ENCODE assay signal across 32 mouse cellular contexts in the genomic region with DNA sequence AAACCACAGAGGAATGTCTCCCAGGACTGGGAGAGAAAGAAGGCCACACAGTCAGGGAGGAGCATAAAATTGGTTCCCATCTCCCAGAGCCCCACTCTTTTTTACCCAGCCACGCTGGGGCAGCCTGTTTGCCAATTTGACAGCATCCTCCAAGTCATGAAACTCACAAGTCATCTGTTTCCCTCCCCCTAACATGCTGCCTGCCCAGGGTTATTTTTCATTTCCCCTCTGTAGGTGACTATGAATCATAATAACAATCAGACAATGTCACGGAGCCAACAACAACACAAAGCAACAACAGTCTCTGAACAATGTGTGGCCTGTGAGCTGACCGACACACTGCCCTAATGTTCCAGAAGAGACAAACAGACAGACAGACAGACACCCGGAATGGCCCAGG. TPM values are rescaled to one million over a fixed set of nuclear protein-coding genes. Genes with fewer than 3 reads are reported as not detected.
DNase-seq lines count a peak whose midpoint lies in the region; ATAC-seq and TF ChIP-seq lines count a peak whose summit lies in the region.
"Had no signal": no experiment of that assay in that cellular context is flagged by ENCODE, and none has a peak within 500 bp of the region (broad histone marks: within the 10 kb centered on the region; RNA-seq: fewer than 3 reads in every experiment).

No protein-coding gene starts in this region.

- 54% methylated on average over 4 of the region's 4 CpGs for WGBS in kidney, postnatal 0 days
- WGBS in olfactory bulb, adult 2 months: 62% methylated on average over 4 of the region's 4 CpGs

- no peaks in the 10 kb centered on the region for H3K4me1 ChIP-seq in kidney, postnatal 0 days (replicated peaks; ENCODE audit: insufficient read depth, low read length)
- H3K4me1 ChIP-seq in olfactory bulb, adult 2 months (ENCODE audit: control insufficient read depth, insufficient read depth, low read length): peaks cover 10% of the 10 kb centered on the region
- H3K4me1 ChIP-seq: embryonic facial prominence, embryonic 12.5 days; forebrain, embryonic 10.5 days; forebrain, embryonic 15.5 days; hindbrain, embryonic 10.5 days; limb, embryonic 13.5 days; lung, embryonic 15.5 days; midbrain, embryonic 10.5 days; neural tube, embryonic 12.5 days had no signal

- no peak overlapping the region for H3K9ac ChIP-seq in kidney, postnatal 0 days (ENCODE audit: low read depth, low read length)
- H3K9ac ChIP-seq: embryonic facial prominence, embryonic 12.5 days; forebrain, embryonic 15.5 days; heart, embryonic 13.5 days; limb, embryonic 13.5 days; lung, embryonic 15.5 days; neural tube, embryonic 12.5 days had no signal

- TF ChIP-seq CTCF in kidney, postnatal 0 days (IDR thresholded peaks at IDR 0.05; ENCODE audit: low read depth): no peak
- TF ChIP-seq CTCF in olfactory bulb, adult 2 months (IDR thresholded peaks at IDR 0.05; ENCODE audit: insufficient read depth, low read depth, low read length): no peak

- H3K27ac ChIP-seq in kidney, postnatal 0 days: no peak overlapping the region
- H3K27ac ChIP-seq in olfactory bulb, adult 2 months (ENCODE audit: insufficient read depth, low read depth, low read length): peak overlapping the region; percentile 26; the same call in 1 of the 2 replicates
- H3K27ac ChIP-seq: embryonic facial prominence, embryonic 12.5 days; forebrain, embryonic 10.5 days; forebrain, embryonic 15.5 days; gastrocnemius, adult 2 months; heart, embryonic 13.5 days; hindbrain, embryonic 10.5 days; limb, embryonic 13.5 days; lung, embryonic 15.5 days; midbrain, embryonic 10.5 days; neural tube, embryonic 12.5 days; stomach, postnatal 0 days had no signal

- no peaks in the 10 kb centered on the region for H3K27me3 ChIP-seq in kidney, postnatal 0 days (ENCODE audit: insufficient read depth, low read length)
- H3K27me3 ChIP-seq: embryonic facial prominence, embryonic 12.5 days; forebrain, embryonic 15.5 days; heart, embryonic 13.5 days; limb, embryonic 13.5 days; lung, embryonic 15.5 days; neural tube, embryonic 12.5 days had no signal

- 0 out of 2 replicates have a peak, but pooled peaks cover 5% of the 10 kb centered on the region for H3K36me3 ChIP-seq in kidney, postnatal 0 days (ENCODE audit: insufficient read depth, low read length)

- no peak overlapping the region for H3K4me3 ChIP-seq in kidney, postnatal 0 days (replicated peaks; ENCODE audit: low read depth, low read length)
- H3K4me3 ChIP-seq in olfactory bulb, adult 2 months (ENCODE audit: insufficient read depth, low read depth, low read length): no peak overlapping the region
- H3K4me3 ChIP-seq: embryonic facial prominence, embryonic 12.5 days; forebrain, embryonic 10.5 days; forebrain, embryonic 15.5 days; gastrocnemius, adult 2 months; heart, embryonic 13.5 days; hindbrain, embryonic 10.5 days; limb, embryonic 13.5 days; lung, embryonic 15.5 days; midbrain, embryonic 10.5 days; neural tube, embryonic 12.5 days had no signal

- no peaks in the 10 kb centered on the region for H3K9me3 ChIP-seq in kidney, postnatal 0 days (replicated peaks; ENCODE audit: low read length)
- H3K9me3 ChIP-seq: embryonic facial prominence, embryonic 12.5 days; forebrain, embryonic 15.5 days; G1E; heart, embryonic 13.5 days; limb, embryonic 13.5 days; lung, embryonic 15.5 days; neural tube, embryonic 12.5 days had no signal

- TF ChIP-seq POLR2A in olfactory bulb, adult 2 months (IDR thresholded peaks at IDR 0.05; ENCODE audit: insufficient read depth, low read depth, low read length): no peak

- no peak; the same call in 1 of the 2 replicates for ATAC-seq in kidney, postnatal 0 days (replicated peaks; ENCODE audit: low FRiP score, low read depth)
- ATAC-seq: forebrain, embryonic 15.5 days; hindbrain, embryonic 16.5 days; midbrain, embryonic 16.5 days had no signal

- DNase-seq in adrenal gland, postnatal 14 days: peak; percentile 17
- no peak for DNase-seq in adrenal gland, postnatal 4 days (ENCODE audit: low spot score in 2 of 2)
- peak; percentile 50 for DNase-seq in kidney, postnatal 0 days (ENCODE audit: low spot score)
- no peak for DNase-seq in kidney, adult 18-20 months
- DNase-seq in NIH3T3 (ENCODE audit: low read depth): peak; percentile 54
- no peak for DNase-seq in gastrocnemius, adult 8-10 months (ENCODE audit: low spot score in 2 of 2)
- DNase-seq: adrenal gland, postnatal 36 days; cerebellum, adult 8-10 months; cerebellum, postnatal 36 days; embryo, embryonic 11 days; gastrocnemius, adult 2 months; heart, postnatal 10 days; kidney, adult 2 months; layer of hippocampus, adult 9-11 months; right cerebral cortex, postnatal 4 days; thymus, postnatal 4 days had no signal

- H3K4me2 ChIP-seq in kidney, postnatal 0 days (ENCODE audit: low read length): no peak overlapping the region
- H3K4me2 ChIP-seq: embryonic facial prominence, embryonic 12.5 days; forebrain, embryonic 15.5 days; heart, embryonic 13.5 days; limb, embryonic 13.5 days; liver, embryonic 11.5 days; lung, embryonic 15.5 days; neural tube, embryonic 12.5 days had no signal

RNA-seq across cellular contexts. Expression of a gene that starts 21.2 kb away (rescaled TPM):
- 16.9 and 17.4 TPM in 2 replicates for total RNA-seq in adrenal gland, postnatal 14 days (2021)
- 10 to 100 TPM; 22.1 to 24.7 TPM for total RNA-seq in adrenal gland, postnatal 4 days (2021)
- polyA plus RNA-seq in kidney, postnatal 0 days (2015; fragmentation: Nextera tagmentation; extraction: Ambion mirVana): 5.4 and 5.6 TPM in 2 replicates
- polyA plus RNA-seq in olfactory bulb, adult 2 months (2012; ENCODE audit: insufficient read depth, insufficient read length, low replicate concordance, missing spikeins): not detected in 2 replicates
- total RNA-seq in gastrocnemius, adult 8-10 months (2022): 10 to 100 TPM in 2 of 4 experiments, 1 to 10 TPM in 2; 8.3 to 10.4 (median 9.4) TPM

RNA-seq across cellular contexts. Expression of a gene that starts 34.4 kb away (rescaled TPM):
- 15.0 and 19.8 TPM in 2 replicates for total RNA-seq in adrenal gland, postnatal 14 days (2021)
- 10 to 100 TPM; 34.7 to 36.2 TPM for total RNA-seq in adrenal gland, postnatal 4 days (2021)
- 43.7 and 44.2 TPM in 2 replicates for polyA plus RNA-seq in kidney, postnatal 0 days (2015; fragmentation: Nextera tagmentation; extraction: Ambion mirVana)
- polyA plus RNA-seq in olfactory bulb, adult 2 months (2012; ENCODE audit: insufficient read depth, insufficient read length, low replicate concordance, missing spikeins): not detected in 2 replicates
- 1 to 10 TPM; 3.5 to 4.2 (median 3.9) TPM for total RNA-seq in gastrocnemius, adult 8-10 months (2022)

RNA-seq across cellular contexts. Expression of a gene that starts 34.6 kb away (rescaled TPM):
- 0.11 TPM in 1 of 2 replicates, not detected in the other for total RNA-seq in adrenal gland, postnatal 14 days (2021)
- total RNA-seq in adrenal gland, postnatal 4 days (2021): under 1 TPM; 0.20 to 0.25 TPM
- 0.32 and 0.46 TPM in 2 replicates for polyA plus RNA-seq in kidney, postnatal 0 days (2015; fragmentation: Nextera tagmentation; extraction: Ambion mirVana)
- polyA plus RNA-seq in olfactory bulb, adult 2 months (2012; ENCODE audit: insufficient read depth, insufficient read length, low replicate concordance, missing spikeins): not detected in 2 replicates
- total RNA-seq in gastrocnemius, adult 8-10 months (2022): not detected
- total RNA-seq: adrenal gland, postnatal 36 days; heart, adult 8-10 months had no signal
- polyA plus RNA-seq: G1E had no signal

RNA-seq across cellular contexts. Expression of a gene that starts 56.9 kb away (rescaled TPM):
- 249 and 263 TPM in 2 replicates for total RNA-seq in adrenal gland, postnatal 14 days (2021)
- 100 to 1,000 TPM; 213 to 227 TPM for total RNA-seq in adrenal gland, postnatal 4 days (2021)
- 101 and 107 TPM in 2 replicates for polyA plus RNA-seq in kidney, postnatal 0 days (2015; fragmentation: Nextera tagmentation; extraction: Ambion mirVana)
- polyA plus RNA-seq in olfactory bulb, adult 2 months (2012; ENCODE audit: insufficient read depth, insufficient read length, low replicate concordance, missing spikeins): not detected in 2 replicates
- 100 to 1,000 TPM in 2 of 4 experiments, 10 to 100 TPM in 2; 92.6 to 114 (median 104) TPM for total RNA-seq in gastrocnemius, adult 8-10 months (2022)

Comparison
In these comparisons a context has a peak if more than half of its experiments do, and no peak if none do; other contexts are left out.
1. DNase-seq: peak in adrenal gland, postnatal 14 days (single experiment), kidney, postnatal 0 days (single experiment) and NIH3T3 (single experiment); none in adrenal gland, postnatal 4 days (0 of 2), kidney, adult 18-20 months (single experiment) and gastrocnemius, adult 8-10 months (0 of 2).